Mouse (Mus musculus): Measurements from ENCODE around the gene Olfr1310.
"Not testable (repeated sequence)": the region's sequence is repeated elsewhere in the genome, so short reads cannot be mapped to it uniquely, and the experiment has no call there.

The Olfr1310 gene

GRCm38 (mm10) chr2:112012608-112013007, at the start of gene Olfr1310:
Gene Olfr1310 (minus strand): TSS chr2:112012708.
- no peak for DNase-seq

GRCm38 (mm10) chr2:112050138-112050537, 37.6 kb upstream of the Olfr1310 start, which contains the start of gene Olfr1312:
Gene Olfr1312 (minus strand): TSS chr2:112050238.
- no peak for DNase-seq

GRCm38 (mm10) chr2:112026971-112027370, 14.5 kb upstream of the Olfr1310 start:
- not testable (repeated sequence) for DNase-seq

GRCm38 (mm10) chr2:112024312-112024711, 11.8 kb upstream of the Olfr1310 start, which contains the start of gene Olfr1311:
Gene Olfr1311 (minus strand): TSS chr2:112024412.
- no peak for DNase-seq

- DNase-seq, result no peak
These were observed 2.4 kb upstream of the Olfr1310 start for GRCm38 (mm10) chr2:112014900-112015299.

- DNase-seq, result no peak
These were observed 22.3 kb downstream of the Olfr1310 start, which contains the start of gene Olfr1309 for GRCm38 (mm10) chr2:111990181-111990580. Gene Olfr1309 (minus strand): TSS chr2:111990281.

GRCm38 (mm10) chr2:111964844-111965243, 47.7 kb downstream of the Olfr1310 start, which contains the start of gene Olfr1308:
Gene Olfr1308 (minus strand): TSS chr2:111964944.
- DNase-seq, result no peak
